Mouse (Mus musculus) ES-E14 (cell line): Measurements from ENCODE around the gene Selp. TPM values are rescaled to one million over a fixed set of nuclear protein-coding genes. Genes with fewer than 3 reads are reported as not detected.

Source experiments
- DNase-seq: peaks from one replicate; pipeline ENCODE4 v3.0.0-alpha.2; 2013; ENCODE audit warnings: low read depth, low spot score
- H3K27ac ChIP-seq: 2 replicates; pipeline ENCODE4 v1.5.1; 2012; ENCODE audit warnings: low read depth, mild to moderate bottlenecking, low read length, moderate library complexity, mixed read lengths; ENCODE audit not compliant: poor library complexity, insufficient read depth, severe bottlenecking
- H3K36me3 ChIP-seq: 2 replicates; pipeline ENCODE4 v1.6.1; 2012; ENCODE audit warnings: mild to moderate bottlenecking, low read length, moderate library complexity, mixed read lengths; ENCODE audit not compliant: control insufficient read depth, poor library complexity, insufficient read depth, severe bottlenecking
- H3K4me1 ChIP-seq, 2 experiments: fragments of 150-350 bp in 1 of 2; sonication (generic) in 1 of 2; 2 replicates each; pipeline ENCODE4 v1.6.1; 2012; ENCODE audit warnings: low read length in 2 of 2, mild to moderate bottlenecking in 1 of 2, mixed read lengths in 1 of 2; ENCODE audit not compliant: control insufficient read depth in 2 of 2, insufficient read depth in 2 of 2, poor library complexity in 1 of 2
- H3K4me3 ChIP-seq, 2 experiments: fragments of 150-350 bp in 1 of 2; sonication (generic) in 1 of 2; 2 replicates each; pipeline ENCODE4 v1.5.1; 2012; ENCODE audit warnings: low read length in 2 of 2, low read depth in 1 of 2, mild to moderate bottlenecking in 1 of 2, mixed read lengths in 1 of 2; ENCODE audit not compliant: insufficient read depth in 1 of 2, poor library complexity in 1 of 2, severe bottlenecking in 1 of 2
- H3K9ac ChIP-seq: 2 replicates; pipeline ENCODE4 v1.6.1; 2012; ENCODE audit warnings: low read depth, mild to moderate bottlenecking, low read length, mixed read lengths; ENCODE audit not compliant: poor library complexity, insufficient read depth, severe bottlenecking
- H3K9me3 ChIP-seq: fragments of 150-350 bp; sonication (generic); 2 replicates; pipeline ENCODE4 v1.6.1; 2012; ENCODE audit warnings: low read depth, mild to moderate bottlenecking, low read length; ENCODE audit not compliant: control insufficient read depth, insufficient read depth
- CHD2 ChIP-seq: IDR thresholded peaks from 2 replicates; pipeline ENCODE4 v1.6.1; 2014; ENCODE audit warnings: mild to moderate bottlenecking, low read depth, low read length, inconsistent platforms
- HCFC1 ChIP-seq: IDR thresholded peaks from 2 replicates; pipeline ENCODE4 v1.6.1; 2012; ENCODE audit warnings: low read length, inconsistent platforms, borderline replicate concordance; ENCODE audit not compliant: insufficient read depth
- MAFK ChIP-seq: IDR thresholded peaks from 2 replicates; pipeline ENCODE4 v1.6.1; 2014; ENCODE audit warnings: mild to moderate bottlenecking, low read depth, low read length, inconsistent platforms; ENCODE audit not compliant: insufficient read depth
- ZC3H11A ChIP-seq: IDR thresholded peaks from 2 replicates; pipeline ENCODE4 v1.6.1; 2012; ENCODE audit warnings: low read depth, mild to moderate bottlenecking, inconsistent platforms, low read length, borderline replicate concordance
- ZNF384 ChIP-seq: IDR thresholded peaks from 2 replicates; pipeline ENCODE4 v1.6.1; 2012; ENCODE audit warnings: low read depth, low read length, inconsistent platforms
- in situ Hi-C, 2 experiments: fragments of 600-800 bp; cut with MboI; formaldehyde crosslinking; loops; one replicate each; pipeline ENCODE4 v1.15.1; 2025; ENCODE audit warnings: low sequenced_read_pairs in 2 of 2, inconsistent platforms in 1 of 2; ENCODE audit not compliant: unreplicated experiment in 2 of 2
- total RNA-seq: library from RNA; depleted of rRNA; stranded (reverse); fragments of 300-350 nt; gene quantifications from 2 replicates; pipeline ENCODE4 v1.2.3, GENCODE M21; 2012; rRNA removed

The Selp gene
- total RNA-seq, 1 experiment = 0.22 TPM

GRCm38 (mm10) chr1:164199551-164199950 lies 84.5 kb downstream of the Selp start:
- no peak overlapping the region for H3K4me3 ChIP-seq
- no peak for DNase-seq
- in situ Hi-C loops = no loop called here
- H3K36me3 ChIP-seq = no peaks in the 10 kb centered on the region
- H3K27ac ChIP-seq = no peak overlapping the region
- TF ChIP-seq ZNF384 = no peak
- no peak for TF ChIP-seq MAFK
- TF ChIP-seq HCFC1 = no peak
- no peak for TF ChIP-seq CHD2
- TF ChIP-seq ZC3H11A = no peak
- no peaks in the 10 kb centered on the region for H3K4me1 ChIP-seq
- H3K9ac ChIP-seq = no peak overlapping the region
- no peaks in the 10 kb centered on the region for H3K9me3 ChIP-seq

Other genes starting within 250 kb of the Selp start
- 13.0 and 19.1 TPM in 2 replicates for gene Scyl3, start 186.2 kb upstream of the Selp start, total RNA-seq
- gene BC055324, start 120.5 kb upstream of the Selp start, total RNA-seq = 43.7 and 46.8 TPM in 2 replicates
- gene Mettl18, start 120.4 kb upstream of the Selp start, total RNA-seq = 4.8 and 9.1 TPM in 2 replicates
- gene Sele, start 67.0 kb upstream of the Selp start, total RNA-seq = not detected in 2 replicates
- 0.09 TPM in 1 of 2 replicates, not detected in the other for gene Sell, start 53.3 kb upstream of the Selp start, total RNA-seq
- 0.76 and 1.3 TPM in 2 replicates for gene F5, start 36.6 kb downstream of the Selp start, total RNA-seq
- 93.3 and 151 TPM in 2 replicates for gene Slc19a2, start 133.8 kb downstream of the Selp start, total RNA-seq
- 3.1 and 4.1 TPM in 2 replicates for gene Ccdc181, start 160.3 kb downstream of the Selp start, total RNA-seq
- 28.3 and 32.8 TPM in 2 replicates for gene Nme7, start 188.9 kb downstream of the Selp start, total RNA-seq
- gene Blzf1, start 192.2 kb downstream of the Selp start, total RNA-seq = 16.5 and 21.2 TPM in 2 replicates